Mouse (Mus musculus): ENCODE measurements around the gene Optc. TPM values are rescaled to one million over a fixed set of nuclear protein-coding genes. Genes with fewer than 3 reads are reported as not detected.

Optc gene
- total RNA-seq (2021) = under 1 TPM; 0.35 to 0.41 TPM
- long read RNA-seq = 0 reads

DNA sequence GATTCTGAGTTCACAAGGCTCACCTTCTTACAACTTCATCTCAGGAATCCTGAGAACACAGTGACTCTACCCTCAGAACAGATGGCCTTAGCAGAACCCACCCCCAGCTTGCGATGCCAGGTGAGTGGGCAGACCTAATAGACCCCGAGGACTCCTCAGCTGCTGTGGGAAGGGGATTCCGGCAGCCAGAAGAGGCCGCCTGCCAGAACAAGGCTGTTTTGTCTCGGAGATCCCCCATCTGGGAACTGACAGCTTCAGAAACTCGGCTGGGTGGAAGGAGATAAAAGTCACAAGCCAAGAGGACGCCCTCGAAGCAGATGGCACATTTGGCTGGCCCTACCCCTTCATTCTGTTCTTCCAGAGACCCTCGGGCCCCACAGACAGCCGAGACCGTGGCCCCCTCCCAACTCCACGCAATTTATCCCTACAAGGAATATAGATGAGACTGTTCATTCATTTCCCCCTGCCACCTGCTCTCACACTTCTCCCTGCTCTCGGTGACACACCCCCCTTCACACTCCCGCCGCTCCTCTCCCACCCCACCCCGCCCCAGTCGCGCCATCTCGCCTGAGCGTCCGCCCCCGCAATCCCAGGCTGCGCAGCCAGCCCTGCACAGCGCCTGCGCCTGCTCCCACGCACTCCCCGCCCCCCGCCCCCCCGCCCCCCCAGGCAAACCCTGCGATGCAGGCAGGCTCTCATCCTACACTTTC is at the start of gene Optc:
Gene Optc, minus strand, starts transcription at position 51 of the 710 bp plus-strand sequence.
- DNase-seq (ENCODE audit: low spot score in 2 of 2) = peak; percentile 71 to 87

DNA sequence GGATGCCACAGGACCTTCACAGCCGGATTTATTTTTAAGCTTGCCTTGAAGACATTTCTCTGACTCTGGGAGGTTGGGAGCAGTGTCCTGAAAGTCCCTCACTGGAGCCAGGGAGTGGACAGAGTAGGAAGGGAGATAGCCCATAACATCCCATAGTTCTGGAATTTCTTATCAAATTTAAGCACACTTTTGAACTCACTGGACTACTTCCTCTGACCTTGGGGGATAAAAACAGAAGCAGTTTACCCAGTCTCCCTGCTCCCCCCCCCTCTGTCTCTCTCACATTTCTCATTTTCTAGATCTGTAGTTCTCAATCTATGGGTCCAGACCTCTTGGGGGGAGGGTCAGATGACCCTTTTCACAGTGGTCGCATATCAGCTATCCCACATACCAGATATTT is 46.2 kb upstream of the Optc start:
- no peak for DNase-seq (ENCODE audit: low spot score in 2 of 2)

DNA sequence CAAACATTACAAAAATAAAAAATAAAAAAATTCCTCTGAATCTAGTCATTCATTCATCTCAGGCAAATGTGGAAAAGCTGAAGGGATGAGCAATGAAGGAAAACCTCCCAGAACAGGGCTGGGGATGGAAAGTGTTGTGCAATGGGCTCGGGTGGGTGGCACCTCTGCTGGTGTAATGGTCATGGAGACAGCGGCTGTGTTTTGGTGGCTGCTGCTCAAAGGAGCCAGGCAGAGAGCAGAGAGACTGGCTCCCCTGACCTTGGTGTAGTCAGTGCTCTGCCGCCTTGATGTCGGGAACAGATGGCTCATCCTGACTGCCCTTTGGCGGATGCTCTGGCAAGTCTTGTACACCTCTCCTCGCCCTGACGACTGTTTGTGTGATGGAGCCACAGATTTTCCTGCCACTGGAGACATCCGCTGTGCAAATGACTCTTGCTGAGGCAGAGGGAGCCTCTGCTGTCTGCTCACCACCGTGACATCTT is 45.5 kb upstream of the Optc start:
- peak in 1 of 2 experiments; percentile 35 for DNase-seq (ENCODE audit: low spot score in 2 of 2)

DNA sequence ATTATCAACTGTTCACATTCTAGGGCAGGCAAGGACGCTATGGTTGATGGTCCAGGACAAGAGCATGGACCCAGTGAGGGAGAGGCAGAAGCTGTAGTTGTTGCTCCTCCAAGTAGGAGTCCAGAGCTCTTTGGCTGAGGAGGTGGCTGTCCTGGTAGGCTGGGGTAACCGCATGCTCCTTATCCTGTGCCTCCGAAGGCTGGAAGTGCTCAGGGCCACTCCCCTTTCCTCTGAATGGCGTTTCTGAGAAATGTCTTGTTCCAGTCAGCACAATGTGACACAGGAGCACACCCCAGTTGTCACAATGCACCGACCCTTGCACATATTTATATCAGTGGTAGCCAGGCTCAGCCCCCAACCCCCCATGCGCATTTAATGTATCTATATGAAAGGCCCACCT is 43.8 kb upstream of the Optc start:
- no peak for DNase-seq (ENCODE audit: low spot score in 2 of 2)

DNA sequence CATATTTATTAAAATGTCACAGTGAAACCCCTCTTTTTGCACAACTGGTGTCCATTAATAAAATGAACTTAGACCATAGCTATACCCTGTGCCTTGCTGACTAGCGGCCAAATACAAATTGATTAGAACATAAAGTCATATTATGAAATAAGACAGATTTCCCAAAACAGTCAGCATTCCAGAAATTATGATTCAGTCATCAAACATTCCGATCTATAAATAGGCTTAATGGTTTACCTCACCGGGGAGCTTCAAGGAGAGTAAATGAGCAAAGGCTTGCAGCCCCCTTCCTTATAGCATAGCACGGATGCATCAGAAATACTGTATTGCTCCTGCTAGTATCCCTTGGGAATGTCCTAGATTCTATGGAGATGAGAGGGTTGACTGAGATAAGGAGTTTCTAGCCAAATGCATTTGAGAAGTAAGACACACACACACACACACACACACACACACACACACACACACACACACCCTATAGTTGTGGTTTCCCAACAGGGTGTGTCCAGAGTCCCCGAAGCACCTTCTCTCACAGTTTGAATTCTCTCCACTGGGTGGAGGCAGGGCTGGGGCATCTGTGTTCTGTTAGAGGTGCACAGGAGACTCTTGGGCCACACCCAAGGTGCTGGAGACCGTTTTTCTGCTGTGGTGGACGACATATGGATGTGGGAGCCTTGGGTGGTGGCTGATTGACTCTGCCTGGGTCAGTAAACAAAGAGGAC is 42.4 kb upstream of the Optc start:
- DNase-seq (ENCODE audit: low spot score in 2 of 2) = no peak

DNA sequence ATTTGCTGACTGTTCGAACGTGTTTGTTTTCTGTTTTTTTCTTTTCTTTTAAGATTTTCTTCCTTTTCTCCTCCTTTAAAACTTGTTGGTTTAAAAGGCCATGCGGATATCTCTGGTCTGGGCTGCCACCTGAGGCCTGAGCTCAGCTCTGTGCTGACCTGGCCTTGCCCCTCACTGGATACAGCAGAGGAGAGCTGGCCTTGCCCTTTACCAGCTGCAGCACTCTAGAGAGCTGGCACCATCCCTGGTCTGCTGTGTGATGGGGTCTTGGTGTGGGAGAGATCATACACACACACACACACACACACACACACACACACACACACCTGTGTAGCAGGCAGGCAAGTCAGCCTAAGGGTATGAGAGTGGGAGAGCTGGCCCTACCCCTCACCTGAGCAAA is 37.3 kb upstream of the Optc start:
- no peak for DNase-seq (ENCODE audit: low spot score in 2 of 2)

DNA sequence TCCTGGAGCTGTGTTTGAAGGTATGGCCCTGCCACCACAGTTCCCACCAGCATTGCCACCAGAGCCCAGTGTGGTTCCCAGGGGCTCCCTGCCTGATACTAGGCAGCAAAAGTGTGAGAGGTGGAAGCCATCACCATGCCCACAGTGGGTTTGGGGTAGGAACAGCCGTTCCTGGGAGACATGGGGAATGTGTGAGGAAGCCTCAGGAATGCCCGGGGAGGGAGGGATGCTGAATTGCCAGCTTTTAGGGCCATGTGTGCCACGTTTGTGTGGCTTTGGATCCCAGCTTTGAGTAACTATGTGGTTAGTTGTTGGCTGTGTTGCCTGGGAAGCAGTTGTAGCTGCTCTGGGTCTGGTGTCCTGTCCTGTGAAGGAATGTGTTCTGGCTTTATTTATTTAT is 34.1 kb upstream of the Optc start:
- DNase-seq (ENCODE audit: low spot score in 2 of 2) = no peak

DNA sequence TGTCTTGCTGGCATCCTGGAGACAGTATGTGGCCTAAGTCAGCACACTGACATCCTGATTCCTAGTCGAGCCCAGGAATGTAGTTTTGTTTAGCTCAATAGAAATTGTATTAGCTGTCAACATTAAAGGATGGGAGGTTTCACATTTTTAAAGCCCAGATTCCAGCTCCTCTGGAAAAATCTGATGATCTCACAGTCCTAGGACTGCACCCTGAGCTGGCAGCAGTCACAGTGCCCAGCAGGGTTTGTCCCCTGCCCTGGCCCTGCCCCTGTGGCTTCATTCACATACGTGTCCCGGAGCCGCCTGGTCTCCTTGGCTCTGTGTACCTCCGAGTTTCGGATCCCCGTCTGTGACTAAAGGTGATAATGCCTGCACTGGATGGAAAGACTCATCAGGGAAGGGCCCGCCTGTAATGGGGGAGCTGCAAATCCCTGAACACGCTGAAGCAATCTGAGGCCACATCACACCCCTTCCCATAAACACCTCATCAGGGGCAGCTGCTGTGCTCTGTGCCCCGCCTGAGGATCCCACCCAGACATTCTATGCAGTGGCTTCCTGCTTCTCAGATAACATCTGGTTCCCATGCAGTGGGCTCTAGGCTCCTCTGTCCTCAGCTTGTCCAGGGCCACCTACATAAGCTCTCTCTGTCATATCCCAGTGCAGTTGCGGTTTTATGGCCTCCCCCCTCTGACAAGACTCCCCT is 33.5 kb upstream of the Optc start:
- DNase-seq (ENCODE audit: low spot score in 2 of 2) = no peak

DNA sequence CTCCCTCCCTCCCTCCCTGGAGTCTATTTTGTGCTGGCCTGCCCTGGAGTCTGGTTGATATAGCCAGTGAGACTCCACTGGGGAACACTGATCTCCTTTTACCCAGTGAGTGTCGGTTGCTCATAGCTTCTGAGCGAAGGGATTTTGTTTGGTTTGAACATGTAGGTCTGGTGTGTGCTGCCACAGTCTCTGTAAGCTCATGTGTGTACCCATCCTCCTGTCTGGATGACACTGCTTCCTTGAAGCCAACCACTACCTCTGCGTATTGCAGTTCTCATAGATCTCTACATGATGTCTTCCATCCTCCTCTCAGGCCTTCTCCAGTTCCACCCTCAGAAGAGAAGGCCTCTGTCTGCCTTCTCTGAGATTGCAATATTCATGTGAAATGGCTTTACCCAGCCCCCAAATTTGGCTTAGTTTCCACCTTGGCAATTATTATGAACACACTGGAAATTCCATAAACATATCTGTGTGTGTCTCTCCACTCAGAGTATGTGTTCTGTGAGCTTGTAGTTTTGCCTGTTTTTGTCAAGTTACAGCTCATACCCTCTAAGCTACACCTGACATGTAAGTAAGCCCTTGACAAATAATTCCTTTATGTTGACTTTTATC is 32.8 kb upstream of the Optc start:
- DNase-seq (ENCODE audit: low spot score in 2 of 2) = no peak

DNA sequence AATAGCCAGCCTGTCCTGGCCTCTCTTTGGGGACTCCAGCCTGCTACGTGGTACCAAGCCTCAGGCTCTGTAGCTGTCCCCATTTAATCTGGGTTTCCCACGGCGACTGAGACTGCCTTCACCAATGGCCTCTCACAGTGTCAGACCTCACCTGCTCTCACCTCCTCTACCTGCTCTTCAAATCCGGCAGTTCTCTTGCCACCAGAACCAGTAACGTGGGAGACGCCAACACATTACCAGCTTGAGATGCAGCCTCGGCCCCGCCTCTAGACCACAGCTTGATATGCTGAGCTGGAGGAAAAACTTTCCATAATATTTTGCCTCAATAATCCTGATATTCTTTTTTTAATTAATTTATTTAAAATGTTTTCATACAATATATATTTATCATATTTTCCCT is 31.9 kb upstream of the Optc start:
- DNase-seq (ENCODE audit: low spot score in 2 of 2) = no peak

DNA sequence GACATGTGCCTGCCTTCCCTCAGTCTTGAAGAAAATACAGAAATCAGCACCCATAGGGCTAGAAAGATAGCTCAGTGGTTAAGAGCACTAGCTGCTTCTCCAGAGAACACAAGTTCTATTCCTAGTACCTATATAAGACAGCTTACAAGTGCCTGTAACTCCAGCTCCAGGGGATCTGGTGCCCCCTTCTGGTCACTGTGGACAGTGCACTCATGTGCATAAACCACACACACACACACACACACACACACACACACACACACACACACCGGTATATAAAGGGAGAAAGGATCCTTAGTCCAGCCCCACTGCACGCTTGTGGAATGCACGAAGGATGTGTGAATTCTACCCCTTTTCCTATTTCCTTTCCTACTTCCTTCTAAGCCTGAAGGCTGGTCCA is 28.4 kb upstream of the Optc start:
- DNase-seq (ENCODE audit: low spot score in 2 of 2) = no peak

DNA sequence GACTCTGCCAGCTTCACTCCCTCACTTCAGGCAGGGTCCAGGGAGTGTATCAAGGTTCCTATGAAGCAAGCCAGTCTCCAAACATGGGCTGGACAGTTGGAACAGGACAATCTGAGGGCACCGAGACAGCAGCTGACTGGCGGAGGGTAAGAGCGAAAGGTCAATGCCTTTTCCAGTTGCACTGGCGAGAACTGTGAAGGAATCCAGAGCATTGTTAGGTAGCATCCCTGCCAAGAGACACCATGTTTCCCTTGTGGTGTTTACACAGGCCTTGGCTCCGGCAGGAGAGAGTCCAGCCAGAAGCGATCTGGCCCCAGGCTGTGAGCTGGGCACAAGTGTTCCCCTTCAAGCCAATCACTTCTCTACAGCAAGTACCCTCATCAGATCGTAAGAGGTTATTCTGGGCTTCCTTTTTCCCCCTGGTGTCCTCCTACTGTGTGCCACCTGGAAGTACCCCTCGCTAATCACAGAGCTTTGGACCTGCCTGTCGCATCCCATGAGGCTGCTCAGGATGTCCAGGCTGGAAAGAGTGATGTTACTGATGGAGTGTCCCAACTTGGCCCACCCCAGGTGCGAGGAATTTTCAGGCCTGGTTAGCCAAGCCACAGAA is 26.7 kb upstream of the Optc start:
- DNase-seq (ENCODE audit: low spot score in 2 of 2) = no peak

DNA sequence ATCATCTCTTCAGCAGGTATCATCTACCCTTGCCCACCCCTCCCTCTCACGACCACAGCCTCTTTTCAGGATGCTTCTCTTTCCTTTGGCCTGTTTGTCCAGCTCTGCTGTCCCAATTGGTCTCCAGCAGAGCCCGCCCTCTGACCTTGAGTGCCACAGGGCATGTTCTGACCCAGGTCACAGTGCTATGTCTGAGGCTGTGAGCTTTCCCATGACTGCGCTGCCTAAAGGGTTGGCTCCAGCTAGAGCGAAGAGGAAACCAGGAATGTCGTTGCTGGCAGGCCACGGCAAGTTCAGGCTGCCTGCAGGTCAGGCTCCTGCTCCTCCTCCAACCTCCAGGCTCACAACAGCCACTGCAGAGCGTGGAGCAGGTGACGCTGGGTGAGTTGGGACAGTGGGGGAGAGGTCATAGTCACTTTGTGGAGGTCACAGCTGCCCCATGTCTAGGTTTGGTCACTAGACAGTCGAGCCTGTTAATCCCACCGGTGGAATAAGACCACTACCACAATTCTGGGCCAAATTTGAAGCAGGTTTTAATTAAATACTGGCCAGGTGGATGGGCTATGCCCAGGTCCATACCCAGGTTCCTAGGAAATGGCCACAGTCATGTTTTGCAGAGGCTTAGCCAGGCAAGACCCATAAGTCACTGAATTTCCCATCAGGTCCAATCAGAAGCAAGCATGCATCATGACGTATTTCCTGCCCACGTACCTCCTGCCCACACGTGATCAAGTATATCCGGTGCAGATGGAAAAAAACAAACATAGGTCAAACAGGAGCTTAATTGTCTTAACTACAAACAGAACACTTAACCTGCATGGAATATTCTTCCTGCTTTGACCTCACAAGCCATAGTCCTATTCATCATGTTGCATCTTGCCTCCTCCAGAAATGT is 25.7 kb upstream of the Optc start:
- no peak for DNase-seq (ENCODE audit: low spot score in 2 of 2)

DNA sequence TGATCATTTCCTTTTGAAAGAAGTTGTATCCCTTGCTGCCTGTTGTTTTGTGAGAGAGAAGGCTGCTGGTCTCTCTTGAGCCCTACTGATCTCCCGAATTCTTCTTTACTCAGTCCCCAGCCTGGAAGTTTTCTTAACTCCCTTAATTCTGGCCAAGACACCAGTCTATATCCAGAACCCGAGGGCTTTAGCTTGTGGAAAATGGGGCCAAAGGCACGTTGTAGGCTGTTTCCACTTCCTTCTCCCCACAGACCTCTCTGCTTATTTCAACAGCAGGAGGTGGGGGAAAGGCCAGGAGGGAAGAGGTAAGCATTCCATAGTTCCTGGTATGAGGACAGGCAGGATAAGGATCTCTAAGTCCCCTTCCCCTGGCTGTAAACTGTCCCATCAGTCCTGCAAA is 22.2 kb upstream of the Optc start:
- no peak for DNase-seq (ENCODE audit: low spot score in 2 of 2)

DNA sequence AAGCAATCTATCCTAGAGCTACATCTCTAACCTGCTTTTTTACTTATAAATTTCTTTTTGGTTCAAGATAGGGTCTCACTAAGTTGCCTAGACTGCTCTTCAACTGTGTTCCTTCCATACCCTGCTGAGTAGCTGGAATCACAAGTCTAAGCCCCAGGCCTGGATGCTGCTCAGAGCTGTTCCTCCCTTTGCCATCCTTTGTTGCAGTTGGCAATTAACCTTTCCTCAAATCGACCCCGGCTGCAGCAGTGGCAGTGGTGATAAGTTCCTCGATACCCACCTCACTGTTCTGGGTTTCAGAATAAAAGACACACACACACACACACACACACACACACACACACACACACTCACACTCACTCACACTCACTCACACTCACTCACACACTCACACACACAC is 17.4 kb upstream of the Optc start:
- DNase-seq (ENCODE audit: low spot score in 2 of 2) = no peak

DNA sequence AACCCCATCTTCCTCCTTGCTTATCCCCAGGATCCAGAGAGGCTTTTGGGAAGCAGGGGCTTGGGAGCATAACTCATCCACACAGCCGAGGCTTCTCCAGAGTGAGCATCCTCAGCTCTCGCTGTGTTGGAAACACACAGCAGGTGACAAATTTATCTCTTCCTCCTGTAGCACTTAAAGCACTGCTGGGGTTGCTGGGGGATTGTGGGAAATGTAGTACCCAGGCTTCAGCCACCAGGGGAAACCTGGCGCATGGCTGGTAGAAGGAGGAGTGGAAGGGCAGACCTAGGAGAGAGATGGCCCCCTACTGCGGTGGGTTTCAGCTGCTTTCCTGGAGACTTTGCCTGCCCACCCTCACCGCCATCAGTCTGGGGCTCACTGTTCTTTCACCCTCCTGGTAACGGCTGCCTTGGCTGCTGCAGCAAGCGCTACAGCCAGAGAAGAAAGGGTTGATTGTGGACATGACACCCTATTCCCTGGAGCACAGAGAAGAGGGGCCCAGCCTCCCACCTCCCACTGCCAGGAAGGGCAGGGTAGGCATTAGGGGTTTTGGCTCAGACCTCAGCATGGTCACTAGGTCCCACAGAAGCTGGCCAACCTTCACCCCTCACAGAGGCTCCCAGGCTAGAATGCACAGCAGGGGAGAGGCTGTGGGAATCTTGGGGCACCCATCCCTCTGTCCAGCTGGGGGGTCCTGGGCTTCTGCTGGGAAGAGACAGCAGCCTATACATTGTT is 16.5 kb upstream of the Optc start:
- DNase-seq (ENCODE audit: low spot score in 2 of 2) = peak; percentile 20 to 60

DNA sequence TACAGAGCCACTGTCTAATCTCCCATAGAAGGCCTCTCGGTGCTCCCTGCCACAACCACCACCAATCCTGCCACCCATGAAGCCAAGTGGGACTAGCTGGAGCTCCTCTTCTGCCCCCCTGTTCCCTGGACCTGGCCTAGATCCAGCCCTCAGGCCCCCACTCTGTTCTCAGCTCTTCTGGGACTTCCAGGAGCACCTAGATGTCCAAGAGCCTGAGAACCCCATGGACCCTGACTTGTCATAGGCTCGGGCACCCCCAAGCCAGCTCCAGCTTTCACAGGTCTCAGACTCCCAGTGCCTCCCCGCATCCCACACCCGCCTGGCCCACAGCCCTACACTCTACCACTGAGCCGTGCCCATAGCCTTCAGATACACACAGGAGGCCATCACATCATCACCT is 15.3 kb upstream of the Optc start:
- DNase-seq (ENCODE audit: low spot score in 2 of 2) = no peak

DNA sequence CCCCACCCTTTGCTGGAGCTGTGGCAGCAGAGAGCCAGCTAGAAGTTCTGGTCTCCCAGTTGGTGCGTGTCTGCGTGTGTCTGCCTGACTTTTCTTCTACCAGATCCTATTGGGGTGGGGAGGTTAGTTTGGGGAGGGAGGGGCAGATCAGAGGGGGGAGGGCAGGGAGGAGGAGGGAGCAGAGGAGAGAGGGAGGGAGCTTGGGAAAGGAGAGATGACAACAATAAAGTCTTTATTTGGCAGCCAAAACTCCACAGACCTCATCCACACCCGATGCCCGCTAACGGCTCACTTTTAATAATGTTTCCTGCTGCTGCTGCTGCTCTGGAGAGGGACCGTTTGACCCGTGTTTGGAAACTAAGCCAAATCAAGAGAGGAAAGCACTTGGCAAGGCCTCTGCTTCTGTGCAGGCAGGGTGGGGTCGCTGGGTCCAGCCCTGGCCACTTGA is 13.5 kb upstream of the Optc start, which contains the start of gene Prelp:
Gene Prelp, minus strand, starts transcription at position 111 of the 448 bp plus-strand sequence.
- no peak for DNase-seq (ENCODE audit: low spot score in 2 of 2)

DNA sequence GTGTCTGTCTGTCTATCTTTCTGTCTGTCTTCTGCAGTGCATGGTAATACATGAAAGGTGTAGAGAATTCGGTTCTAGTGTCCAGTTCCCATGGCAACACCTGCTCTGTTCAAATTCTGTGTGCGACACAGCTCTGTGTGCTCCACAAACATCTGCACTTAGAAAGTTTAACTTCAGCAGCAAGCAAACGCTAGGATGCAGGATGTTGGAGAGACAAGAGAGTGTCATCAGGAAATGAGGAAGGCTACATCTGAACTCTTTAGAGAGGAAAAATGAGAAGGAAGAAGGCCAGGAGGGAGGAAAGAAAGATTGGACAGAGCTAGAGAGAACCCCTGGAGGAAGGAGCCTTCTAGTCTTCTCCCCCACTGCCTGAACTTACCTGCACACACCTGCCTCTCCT is 13.1 kb upstream of the Optc start:
- no peak for DNase-seq (ENCODE audit: low spot score in 2 of 2)
